Mouse (Mus musculus) heart, postnatal 0 days (tissue): ENCODE measurements at regions not wholly inside any gene's neighbourhood (a gene's known extent, or its start where the extent isn't known, plus 50 kb on each side); places are given as distances from the start of the nearest gene placed in this dataset.
"Not testable (repeated sequence)": the region's sequence is repeated elsewhere in the genome, so short reads cannot be mapped to it uniquely, and the experiment has no call there.

Experiments used
- ATAC-seq: fragments of 200-750 bp; cut with Nextera tagmentation; 2 replicates; pipeline ENCODE4 v1.8.0; 2017; ENCODE audit warnings: low read depth, moderate number of reproducible peaks, moderate library complexity; ENCODE audit not compliant: insufficient read depth
- DNase-seq: peaks from one replicate; pipeline ENCODE4 v3.0.0-alpha.2; 2016; ENCODE audit warnings: low spot score
- H3K27ac ChIP-seq: fragments of 300-500 bp; sonication (generic); 2 replicates; pipeline ENCODE4 v1.5.1; 2014; ENCODE audit warnings: low read depth, mild to moderate bottlenecking
- H3K27me3 ChIP-seq: fragments of 300-500 bp; sonication (generic); 2 replicates; pipeline ENCODE4 v1.6.1; 2014; ENCODE audit warnings: low read length, mixed read lengths; ENCODE audit not compliant: control insufficient read depth, insufficient read depth
- H3K36me3 ChIP-seq: fragments of 300-500 bp; sonication (generic); replicated peaks from 2 replicates; pipeline ENCODE4 v1.6.1; 2014; ENCODE audit warnings: low read length, mixed read lengths; ENCODE audit not compliant: control insufficient read depth, insufficient read depth
- H3K4me1 ChIP-seq: fragments of 300-500 bp; sonication (generic); 2 replicates; pipeline ENCODE4 v1.6.1; 2014; ENCODE audit warnings: antibody characterized with exemption; ENCODE audit not compliant: control insufficient read depth, insufficient read depth
- H3K4me2 ChIP-seq: fragments of 300-500 bp; sonication (generic); 2 replicates; pipeline ENCODE4 v1.6.1; 2014; ENCODE audit warnings: low read depth, mild to moderate bottlenecking, low read length, moderate library complexity
- H3K4me3 ChIP-seq: fragments of 300-500 bp; sonication (generic); 2 replicates; pipeline ENCODE4 v1.5.1; 2014; ENCODE audit warnings: low read depth, low read length
- H3K9ac ChIP-seq: fragments of 300-500 bp; sonication (generic); replicated peaks from 2 replicates; pipeline ENCODE4 v1.6.1; 2014; ENCODE audit warnings: low read depth, low read length, mixed read lengths
- H3K9me3 ChIP-seq: fragments of 300-500 bp; sonication (generic); replicated peaks from 2 replicates; pipeline ENCODE4 v1.6.1; 2016; ENCODE audit warnings: low read length; ENCODE audit not compliant: control insufficient read depth
- CTCF ChIP-seq: IDR thresholded peaks from 2 replicates; pipeline ENCODE4 v1.5.1; 2016; ENCODE audit warnings: antibody characterized with exemption, control low read depth, low read depth
- EP300 ChIP-seq: IDR thresholded peaks from 2 replicates; pipeline ENCODE4 v1.6.1; 2016; ENCODE audit warnings: antibody characterized with exemption, low read depth
- WGBS: fragments of 180-500 bp; shearing (Covaris S2); extraction: QIAGEN DNeasy Blood & Tissue Kit; methylation state at CpG from one replicate; pipeline ENCODE4 v1.1.7; 2014; 5-methylcytosine and 5-hydroxymethylcytosine counted together

DNA sequence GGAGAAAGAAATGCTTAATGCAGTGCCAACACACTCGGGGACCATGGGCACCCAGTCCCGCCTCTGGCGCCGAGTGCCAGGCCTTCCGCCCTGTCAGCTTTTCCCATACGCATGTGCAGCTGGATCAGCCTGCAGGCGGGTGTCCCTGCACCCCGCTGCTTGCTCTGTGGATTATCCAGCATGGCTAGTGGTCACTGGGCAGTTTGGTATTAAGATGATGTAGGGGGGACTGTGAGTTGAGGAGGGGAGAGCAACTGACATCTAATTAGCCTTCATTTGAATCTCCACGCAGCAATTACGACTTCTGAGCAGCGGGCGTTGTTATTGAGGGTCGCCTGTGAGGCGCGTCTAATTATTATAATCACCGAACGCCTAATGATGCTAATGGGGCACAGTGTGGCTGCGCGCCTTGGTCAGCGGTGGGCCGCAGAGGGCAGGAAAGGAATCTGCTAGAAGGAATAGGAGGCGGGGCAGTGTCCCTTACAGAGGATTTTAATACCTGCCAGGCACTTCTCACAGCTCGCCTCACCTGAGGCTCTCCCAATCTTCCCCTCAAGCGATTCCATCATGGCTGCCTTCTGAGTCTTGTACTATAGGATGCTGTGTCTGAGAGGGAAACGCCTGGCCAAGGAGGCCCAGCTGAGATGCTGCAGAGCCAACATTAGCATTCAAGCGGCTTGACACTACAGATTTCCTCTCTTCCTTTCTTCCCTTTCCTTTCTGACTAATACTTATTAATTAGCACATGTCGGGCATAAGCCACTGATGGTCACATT lies 116.3 kb downstream of the Cyld start:
- Histone ChIP-seq H3K27ac (no peak overlapping the region), H3K4me3 (no peak overlapping the region), H3K27me3 (peaks cover 3% of the 10 kb centered on the region; the same call in 1 of the 2 replicates), H3K9ac (no peak overlapping the region), H3K9me3 (no peaks in the 10 kb centered on the region), H3K4me1 (no peaks in the 10 kb centered on the region), H3K4me2 (no peak overlapping the region), H3K36me3 (no peaks in the 10 kb centered on the region)
- ATAC-seq, result no peak
- TF ChIP-seq CTCF (no peak), EP300 (no peak)
- no peak for DNase-seq
- WGBS, result 75% methylated on average over 27 of the region's 27 CpGs

GRCm38 (mm10) chr8:88806851-88807250 lies 110.0 kb downstream of the Cyld start:
- not testable (repeated sequence) for H3K27ac ChIP-seq, H3K27me3 ChIP-seq, H3K9me3 ChIP-seq, ATAC-seq, H3K9ac ChIP-seq, H3K4me3 ChIP-seq, DNase-seq, H3K4me2 ChIP-seq, H3K4me1 ChIP-seq, H3K36me3 ChIP-seq
- 85% methylated on average over 10 of the region's 10 CpGs for WGBS
